Mouse (Mus musculus) testis, postnatal 14 days (tissue): ENCODE measurements around the gene Sec14l4.
"Not testable (repeated sequence)": the region's sequence is repeated elsewhere in the genome, so short reads cannot be mapped to it uniquely, and the experiment has no call there.

Source experiments
- DNase-seq: peaks from one replicate; pipeline ENCODE4 v3.0.0; 2021; ENCODE audit warnings: low spot score

The Sec14l4 gene

GRCm38 (mm10) chr11:4031126-4031941 lies at the start of gene Sec14l4:
TSS of gene Sec14l4 (plus strand) at chr11:4031462.
- DNase-seq = no peak

GRCm38 (mm10) chr11:3981536-3981935 lies 49.7 kb upstream of the Sec14l4 start:
- DNase-seq = no peak

GRCm38 (mm10) chr11:3982275-3983209 lies 48.7 kb upstream of the Sec14l4 start:
- no peak for DNase-seq

- DNase-seq = no peak
Observed at GRCm38 (mm10) chr11:3983291-3983862, 47.9 kb upstream of the Sec14l4 start, which contains the start of gene Gal3st1. TSS of gene Gal3st1 (plus strand) at chr11:3983636.

GRCm38 (mm10) chr11:3983863-3984745 lies 47.2 kb upstream of the Sec14l4 start:
- DNase-seq = no peak

GRCm38 (mm10) chr11:3989748-3990147 lies 41.5 kb upstream of the Sec14l4 start:
- no peak for DNase-seq

- no peak for DNase-seq
Observed at GRCm38 (mm10) chr11:3993132-3993531, 38.1 kb upstream of the Sec14l4 start.

GRCm38 (mm10) chr11:3993914-3994313 lies 37.3 kb upstream of the Sec14l4 start:
- DNase-seq = no peak

- no peak for DNase-seq
Observed at GRCm38 (mm10) chr11:3995511-3995910, 35.8 kb upstream of the Sec14l4 start.

GRCm38 (mm10) chr11:3996840-3997239 lies 34.4 kb upstream of the Sec14l4 start:
- no peak for DNase-seq

- no peak for DNase-seq
Observed at GRCm38 (mm10) chr11:3997978-3998720, 33.1 kb upstream of the Sec14l4 start.

GRCm38 (mm10) chr11:3999547-3999946 lies 31.7 kb upstream of the Sec14l4 start:
- no peak for DNase-seq

GRCm38 (mm10) chr11:4001603-4002002 lies 29.7 kb upstream of the Sec14l4 start:
- DNase-seq = peak; percentile 49

GRCm38 (mm10) chr11:4005220-4005805 lies 25.9 kb upstream of the Sec14l4 start:
- no peak for DNase-seq

- DNase-seq = no peak
Observed at GRCm38 (mm10) chr11:4006462-4006861, 24.8 kb upstream of the Sec14l4 start.

- no peak for DNase-seq
Observed at GRCm38 (mm10) chr11:4012616-4013015, 18.6 kb upstream of the Sec14l4 start.

- DNase-seq = not testable (repeated sequence)
Observed at GRCm38 (mm10) chr11:4015796-4016195, 15.5 kb upstream of the Sec14l4 start.

- DNase-seq = not testable (repeated sequence)
Observed at GRCm38 (mm10) chr11:4022111-4022510, 9.2 kb upstream of the Sec14l4 start.

- DNase-seq = no peak
Observed at GRCm38 (mm10) chr11:4023321-4023720, 7.9 kb upstream of the Sec14l4 start.

GRCm38 (mm10) chr11:4027066-4027465 lies 4.2 kb upstream of the Sec14l4 start:
- DNase-seq = no peak
